Mouse (Mus musculus) NIH3T3 (cell line): ENCODE measurements around the gene Zbtb7a.
"Not testable (repeated sequence)": the region's sequence is repeated elsewhere in the genome, so short reads cannot be mapped to it uniquely, and the experiment has no call there.

ENCODE experiments used
- DNase-seq: peaks from one replicate; pipeline ENCODE4 v3.0.0-alpha.2; 2012; ENCODE audit warnings: low read depth

The Zbtb7a gene

GRCm38 (mm10) chr10:81168521-81169244 lies 33.7 kb downstream of the Zbtb7a start:
- DNase-seq = peak; percentile 86

DNA sequence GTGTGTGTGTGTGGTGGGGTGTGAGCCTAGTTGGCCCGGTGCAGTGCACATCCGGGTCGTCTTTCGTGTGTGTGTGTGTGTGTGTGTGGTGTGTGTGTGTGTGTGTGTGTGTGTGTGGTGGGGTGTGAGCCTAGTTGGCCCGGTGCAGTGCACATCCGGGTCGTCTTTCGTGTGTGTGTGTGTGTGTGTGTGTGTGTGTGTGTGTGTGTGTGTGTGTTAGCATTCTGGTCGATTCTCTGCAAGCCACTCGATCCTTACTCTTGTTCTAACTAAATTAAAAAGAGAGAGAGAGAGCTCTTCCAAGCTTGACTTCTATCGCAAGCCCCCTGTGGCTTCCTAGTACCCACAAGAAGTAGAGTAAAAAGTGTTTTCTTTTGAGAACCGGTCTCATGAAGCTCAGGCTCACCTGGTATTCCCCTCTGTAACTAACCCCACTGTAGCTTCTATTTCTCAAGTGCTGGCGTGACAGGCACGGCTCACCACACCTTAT lies 34.4 kb downstream of the Zbtb7a start:
- DNase-seq = not testable (repeated sequence)

DNA sequence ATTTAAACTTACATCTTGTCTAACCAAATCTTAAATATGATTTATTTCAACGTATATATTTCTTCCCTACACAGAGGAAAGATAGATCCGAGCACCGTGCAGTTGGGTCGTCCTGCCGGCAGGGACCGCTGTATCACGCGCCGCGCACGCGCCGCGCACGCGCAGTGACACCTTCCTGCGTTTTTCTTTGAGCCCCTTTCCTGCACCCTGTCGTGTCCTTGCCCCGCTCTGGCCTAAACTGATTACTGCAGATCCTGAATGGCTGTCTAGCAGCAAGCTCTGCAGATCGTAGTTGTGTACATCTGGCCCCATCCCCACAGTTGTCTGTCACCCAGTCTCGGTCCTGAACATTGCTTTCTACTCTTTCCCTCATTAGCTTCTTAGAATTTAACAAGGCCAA lies 38.1 kb downstream of the Zbtb7a start:
- peak; percentile 95 for DNase-seq

DNA sequence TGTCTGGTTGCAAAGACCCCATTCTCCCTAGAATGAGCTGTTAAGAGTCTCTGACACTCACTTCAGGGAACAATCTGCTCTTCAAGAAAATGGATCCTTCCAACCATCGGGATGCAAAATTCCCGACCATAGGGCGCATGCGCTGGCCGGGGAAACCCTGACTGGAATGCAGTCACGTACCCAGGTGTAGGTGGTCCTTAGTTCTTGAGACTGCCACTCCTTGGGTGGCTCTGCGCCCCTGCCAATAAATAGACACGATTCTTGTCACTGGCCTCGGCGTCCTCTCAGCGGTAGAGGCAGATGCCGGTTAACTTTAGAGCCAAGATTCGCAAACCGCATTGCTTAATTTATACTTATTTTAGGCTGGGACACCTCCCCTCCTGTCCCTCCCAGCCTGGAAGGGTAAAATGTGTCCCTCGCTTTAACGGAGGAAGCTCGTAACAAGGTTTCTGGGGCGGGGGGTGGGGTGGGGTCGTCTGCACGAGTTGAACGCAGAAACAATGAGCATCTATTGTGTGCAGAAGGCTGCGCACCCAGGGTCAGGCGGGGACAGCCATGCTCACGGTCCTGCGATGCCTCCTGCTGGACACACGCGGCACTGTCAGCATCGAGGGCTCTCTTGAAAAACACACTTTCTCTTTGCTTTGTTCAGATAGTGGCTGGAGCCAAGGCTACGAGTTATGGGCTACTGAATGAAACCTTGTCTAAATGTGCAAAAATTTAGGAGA lies 39.8 kb downstream of the Zbtb7a start:
- DNase-seq = peak; percentile 96

DNA sequence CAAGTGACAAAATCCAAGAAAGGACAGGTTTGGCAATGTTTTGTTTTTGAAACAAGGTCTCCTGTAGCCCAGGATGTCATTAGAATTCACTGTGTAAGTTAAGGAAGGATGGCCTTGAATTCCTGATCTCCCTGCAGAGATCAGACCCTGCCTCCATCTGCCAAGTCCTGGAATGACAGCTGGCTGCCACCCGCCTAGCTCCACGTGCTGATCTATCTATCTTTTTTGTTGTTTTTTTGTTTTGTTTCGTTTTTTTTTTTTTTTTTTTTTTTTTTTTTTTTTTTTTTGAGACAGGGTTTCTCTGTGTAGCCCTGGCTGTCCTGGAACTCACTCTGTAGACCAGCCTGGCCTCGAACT lies 40.3 kb downstream of the Zbtb7a start:
- not testable (repeated sequence) for DNase-seq

DNA sequence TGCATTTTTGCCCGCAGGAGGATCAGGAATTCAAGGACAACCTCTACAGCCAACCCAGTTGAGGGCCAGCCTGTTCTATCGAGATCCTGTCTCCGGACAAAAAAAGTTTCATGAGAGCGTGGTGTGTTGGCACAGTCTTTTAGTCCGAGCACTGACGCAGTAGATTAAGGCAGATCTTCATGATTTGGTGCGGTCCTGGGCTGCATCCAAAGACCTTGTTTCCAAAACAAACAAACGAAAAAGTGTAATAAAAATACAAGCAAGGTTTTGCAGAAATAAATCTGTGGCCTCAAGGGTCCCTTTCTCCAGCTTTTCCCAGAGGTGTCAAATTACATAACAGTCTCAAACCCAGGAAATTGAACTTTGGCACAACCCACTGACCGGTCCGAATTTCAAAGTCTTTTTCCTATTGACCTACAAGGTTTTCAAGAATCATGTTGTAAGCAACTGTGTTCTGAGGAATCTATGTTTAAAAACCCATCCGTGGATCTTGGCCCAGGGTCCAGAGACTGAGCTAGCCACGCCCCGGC lies 41.0 kb downstream of the Zbtb7a start:
- peak; percentile 93 for DNase-seq

GRCm38 (mm10) chr10:81176466-81177271 lies 41.6 kb downstream of the Zbtb7a start, which contains the start of gene Eef2:
Gene Eef2 (plus strand): TSS chr10:81176631.
- peak; percentile 100 for DNase-seq

DNA sequence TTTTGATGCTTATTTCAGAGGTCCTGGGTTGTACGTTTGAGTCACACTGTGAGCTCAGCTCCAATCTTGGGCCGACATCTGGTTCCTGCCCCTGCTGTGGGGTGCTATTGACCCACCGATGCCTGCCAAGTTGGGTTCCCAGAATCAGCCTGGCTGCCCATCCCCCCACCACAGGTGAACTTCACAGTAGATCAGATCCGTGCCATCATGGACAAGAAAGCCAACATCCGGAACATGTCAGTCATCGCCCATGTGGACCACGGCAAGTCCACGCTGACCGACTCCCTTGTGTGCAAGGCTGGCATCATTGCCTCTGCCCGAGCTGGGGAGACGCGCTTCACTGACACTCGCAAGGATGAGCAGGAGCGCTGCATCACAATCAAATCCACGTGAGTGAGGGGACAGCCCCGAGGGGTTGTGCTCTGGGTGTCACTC lies 42.5 kb downstream of the Zbtb7a start:
- DNase-seq = peak; percentile 73

- DNase-seq = no peak
Measured at GRCm38 (mm10) chr10:81177958-81178712, 43.1 kb downstream of the Zbtb7a start.

- no peak for DNase-seq
Measured at GRCm38 (mm10) chr10:81178927-81179326, 43.9 kb downstream of the Zbtb7a start.

DNA sequence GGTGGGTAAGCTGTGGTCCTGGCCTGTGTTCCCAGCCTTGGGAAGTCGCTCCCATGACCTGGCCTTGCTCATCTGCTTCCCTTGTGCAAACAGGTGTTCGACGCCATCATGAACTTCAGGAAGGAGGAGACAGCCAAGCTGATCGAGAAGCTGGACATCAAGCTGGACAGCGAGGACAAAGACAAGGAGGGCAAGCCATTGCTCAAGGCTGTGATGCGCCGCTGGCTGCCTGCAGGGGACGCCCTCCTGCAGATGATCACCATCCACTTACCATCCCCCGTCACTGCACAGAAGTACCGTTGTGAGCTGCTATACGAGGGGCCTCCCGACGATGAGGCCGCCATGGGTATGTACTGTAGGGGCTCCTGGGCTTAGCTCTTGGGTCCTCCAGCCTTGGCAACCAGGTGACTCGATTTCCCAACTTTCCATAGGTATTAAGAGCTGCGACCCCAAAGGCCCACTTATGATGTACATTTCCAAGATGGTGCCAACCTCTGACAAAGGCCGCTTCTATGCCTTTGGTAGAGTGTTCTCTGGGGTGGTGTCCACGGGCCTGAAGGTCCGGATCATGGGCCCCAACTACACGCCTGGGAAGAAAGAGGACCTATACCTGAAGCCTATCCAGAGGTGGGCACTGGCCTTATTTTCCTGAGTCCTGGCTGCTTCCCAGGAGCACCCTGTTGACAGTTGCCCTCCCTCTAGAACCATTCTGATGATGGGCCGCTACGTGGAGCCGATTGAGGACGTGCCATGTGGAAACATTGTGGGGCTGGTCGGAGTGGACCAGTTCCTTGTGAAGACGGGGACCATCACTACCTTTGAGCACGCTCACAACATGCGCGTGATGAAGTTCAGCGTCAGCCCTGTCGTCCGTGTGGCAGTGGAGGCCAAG lies 44.7 kb downstream of the Zbtb7a start:
- DNase-seq = peak; percentile 42

GRCm38 (mm10) chr10:81180946-81181345 lies 45.9 kb downstream of the Zbtb7a start:
- no peak for DNase-seq

DNA sequence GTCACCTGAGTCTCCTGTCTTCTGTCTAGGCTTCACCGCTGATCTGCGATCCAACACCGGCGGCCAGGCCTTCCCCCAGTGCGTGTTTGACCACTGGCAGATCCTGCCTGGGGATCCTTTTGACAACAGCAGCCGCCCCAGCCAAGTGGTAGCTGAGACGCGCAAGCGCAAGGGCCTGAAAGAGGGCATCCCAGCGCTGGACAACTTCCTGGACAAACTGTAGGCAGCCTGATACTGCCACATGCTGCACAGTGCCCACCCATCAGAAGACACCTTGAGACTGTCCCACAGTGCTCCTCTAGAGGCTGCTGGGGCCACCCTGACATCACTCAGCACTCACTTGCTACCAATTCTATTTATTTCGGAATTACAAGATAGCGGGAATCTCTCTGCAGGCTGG lies 46.8 kb downstream of the Zbtb7a start:
- not testable (repeated sequence) for DNase-seq

- DNase-seq = peak; percentile 100
Measured at GRCm38 (mm10) chr10:81182336-81183333, 47.6 kb downstream of the Zbtb7a start, which contains the start of gene Dapk3. Gene Dapk3 (plus strand): TSS chr10:81183005.

DNA sequence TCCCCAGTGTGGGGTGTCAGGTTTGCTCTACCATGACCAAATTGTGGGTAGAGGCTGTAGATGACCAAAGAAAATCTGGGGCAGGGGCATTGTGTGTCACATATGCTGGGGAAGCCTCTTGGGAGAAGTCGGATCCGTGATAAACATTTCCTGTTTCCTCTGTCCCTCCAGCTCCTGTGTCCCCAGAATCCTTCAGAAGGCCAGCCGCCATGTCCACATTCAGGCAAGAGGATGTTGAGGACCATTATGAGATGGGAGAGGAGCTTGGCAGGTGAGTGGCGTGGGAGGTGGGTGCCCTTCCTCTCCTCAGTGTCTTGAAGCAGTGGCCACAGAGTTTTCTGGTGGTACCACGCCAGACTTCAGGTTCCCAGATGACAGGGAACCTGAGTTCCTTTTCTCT lies 48.8 kb downstream of the Zbtb7a start, which contains the start of gene 4930442H23Rik:
Gene 4930442H23Rik, minus strand, starts transcription at position 45 of the 400 bp plus-strand sequence.
- DNase-seq = no peak

GRCm38 (mm10) chr10:81184765-81185164 lies 49.7 kb downstream of the Zbtb7a start:
- peak; percentile 63 for DNase-seq

DNA sequence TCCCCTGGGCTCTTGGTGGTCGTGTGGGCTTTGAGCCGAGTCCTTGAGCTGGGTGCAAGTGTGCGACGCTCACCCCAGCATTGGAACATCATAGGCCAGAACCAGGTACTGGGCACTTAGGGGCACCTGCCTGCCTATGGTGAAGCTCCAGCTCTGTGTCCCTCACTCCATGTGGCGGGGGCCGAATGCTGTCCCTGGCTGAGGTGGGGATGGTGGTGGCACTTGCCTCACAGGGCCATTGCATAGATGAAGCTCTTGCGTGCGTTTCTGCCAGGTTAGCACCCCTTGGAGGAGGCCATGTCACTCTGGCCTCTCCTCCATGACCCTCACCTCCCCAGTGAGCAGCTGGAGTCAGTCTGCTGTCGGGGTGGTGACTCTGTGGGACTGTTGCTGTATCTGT lies 52.1 kb downstream of the Zbtb7a start:
- no peak for DNase-seq

- DNase-seq = no peak
Measured at GRCm38 (mm10) chr10:81189821-81190220, 54.8 kb downstream of the Zbtb7a start.
